1 mouse cellular context compared by ENCODE assay signal in the genomic region with DNA sequence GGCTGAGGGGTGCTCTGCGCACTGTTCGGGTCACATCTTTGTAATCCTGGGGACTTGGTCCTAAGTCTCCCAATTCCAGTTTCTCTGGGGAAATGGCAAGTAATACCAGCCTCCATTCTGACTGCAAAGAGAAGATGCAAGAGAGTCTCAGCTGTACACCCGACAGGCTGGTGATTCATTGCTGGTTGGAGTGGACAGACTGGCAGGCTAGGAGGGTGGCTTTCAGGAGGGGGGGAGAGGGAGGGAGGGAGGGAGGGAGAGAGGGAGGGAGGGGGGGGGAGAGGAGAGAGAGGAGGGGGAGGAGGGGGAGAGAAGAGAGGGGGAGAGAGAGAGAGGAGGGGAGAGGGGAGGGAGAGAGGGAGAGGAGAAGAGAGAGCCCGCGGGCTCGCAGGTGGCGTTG.
TF ChIP-seq lines count a peak whose summit lies in the region.

No protein-coding gene starts in this region.

TF ChIP-seq in CH12.LX, 34 proteins besides CTCF, POLR2A, EP300 and RAD21 (continued from another document):
- no peak for TF ChIP-seq USF2 (conservative IDR thresholded peaks at IDR 0.05; ENCODE audit: low read depth, low read length)
- TF ChIP-seq MAX (IDR thresholded peaks at IDR 0.05; ENCODE audit: low read length): no peak
- TF ChIP-seq HCFC1 (IDR thresholded peaks at IDR 0.05; ENCODE audit: low read depth, low read length): no peak
- TF ChIP-seq ZMIZ1 (IDR thresholded peaks at IDR 0.05; ENCODE audit: low read depth, low read length): no peak
- no peak for TF ChIP-seq ZKSCAN1 (IDR thresholded peaks at IDR 0.05; ENCODE audit: borderline replicate concordance, low read depth, low read length)
- TF ChIP-seq NELFE (IDR thresholded peaks at IDR 0.05; ENCODE audit: low read depth, low read length): no peak
- no peak; the same call in 1 of the 2 replicates for TF ChIP-seq MAZ (IDR thresholded peaks at IDR 0.05; ENCODE audit: low read depth, low read length)
- TF ChIP-seq TCF12 (IDR thresholded peaks at IDR 0.05; ENCODE audit: low read depth, low read length): no peak
- TF ChIP-seq GABPA (IDR thresholded peaks at IDR 0.05; ENCODE audit: insufficient replicate concordance, low read depth, low read length): no peak
- TF ChIP-seq BHLHE40 (IDR thresholded peaks at IDR 0.05; ENCODE audit: low read depth, low read length): no peak
- TF ChIP-seq ZC3H11A (IDR thresholded peaks at IDR 0.05; ENCODE audit: low read depth, low read length): no peak
- TF ChIP-seq TBP (conservative IDR thresholded peaks at IDR 0.05; ENCODE audit: low read depth, low read length): no peak
